Mouse (Mus musculus) liver, embryonic 16.5 days (tissue): ENCODE measurements around the gene Grwd1. TPM values are rescaled to one million over a fixed set of nuclear protein-coding genes. Genes with fewer than 3 reads are reported as not detected.

Experiments
- polyA plus RNA-seq: library from polyadenylated mRNA; unstranded; fragments of >200 nt; fragmentation: Nextera tagmentation; extraction: Ambion mirVana; gene quantifications from 2 replicates; pipeline ENCODE4 v1.2.1, GENCODE M21; 2015

Grwd1 gene
- polyA plus RNA-seq, 1 experiment from 2014 or later: 19.2 TPM

Other genes starting within 250 kb of the Grwd1 start
- not detected in 2 replicates for gene Fgf21, start 215.5 kb downstream of the Grwd1 start, polyA plus RNA-seq
- not detected in 2 replicates for gene Fut1, start 213.7 kb downstream of the Grwd1 start, polyA plus RNA-seq
- gene Izumo1, start 209.1 kb downstream of the Grwd1 start, polyA plus RNA-seq: 0.05 and 0.06 TPM in 2 replicates
- gene Rasip1, start 203.5 kb downstream of the Grwd1 start, polyA plus RNA-seq: 1.7 and 1.8 TPM in 2 replicates
- gene Mamstr, start 191.0 kb downstream of the Grwd1 start, polyA plus RNA-seq: 0.58 and 1.3 TPM in 2 replicates
- 0.02 and 0.08 TPM in 2 replicates for gene Fut2, start 164.6 kb downstream of the Grwd1 start, polyA plus RNA-seq
- gene Ntn5, start 146.9 kb downstream of the Grwd1 start, polyA plus RNA-seq: not detected in 2 replicates
- gene Sec1, start 136.5 kb downstream of the Grwd1 start, polyA plus RNA-seq: 0.05 TPM in 1 of 2 replicates, not detected in the other
- 0.23 and 0.37 TPM in 2 replicates for gene Car11, start 131.1 kb downstream of the Grwd1 start, polyA plus RNA-seq
- gene Dbp, start 125.9 kb downstream of the Grwd1 start, polyA plus RNA-seq: 0.27 and 0.32 TPM in 2 replicates
- gene Rpl18, start 115.5 kb downstream of the Grwd1 start, polyA plus RNA-seq: 460 and 502 TPM in 2 replicates
- 11.0 and 13.9 TPM in 2 replicates for gene Sphk2, start 112.9 kb downstream of the Grwd1 start, polyA plus RNA-seq
- 0.16 and 0.30 TPM in 2 replicates for gene Fam83e, start 109.7 kb downstream of the Grwd1 start, polyA plus RNA-seq
- not detected in 2 replicates for gene Spaca4, start 105.1 kb downstream of the Grwd1 start, polyA plus RNA-seq
- gene Lmtk3, start 47.2 kb downstream of the Grwd1 start, polyA plus RNA-seq: not detected in 2 replicates
- gene Sult2b1, start 46.3 kb downstream of the Grwd1 start, polyA plus RNA-seq: 0.08 and 0.22 TPM in 2 replicates
- gene Cyth2, start 16.4 kb downstream of the Grwd1 start, polyA plus RNA-seq: 26.0 and 26.5 TPM in 2 replicates
- 0.14 and 0.15 TPM in 2 replicates for gene Kcnj14, start 6.2 kb downstream of the Grwd1 start, polyA plus RNA-seq
- gene Kdelr1, start 41.8 kb upstream of the Grwd1 start, polyA plus RNA-seq: 27.9 and 35.3 TPM in 2 replicates
- gene Grin2d, start 47.4 kb upstream of the Grwd1 start, polyA plus RNA-seq: 0.04 and 0.05 TPM in 2 replicates
- 0.71 and 0.95 TPM in 2 replicates for gene Syngr4, start 65.8 kb upstream of the Grwd1 start, polyA plus RNA-seq
- 3.5 and 4.3 TPM in 2 replicates for gene Tmem143, start 66.0 kb upstream of the Grwd1 start, polyA plus RNA-seq
- 55.5 and 56.5 TPM in 2 replicates for gene Emp3, start 90.5 kb upstream of the Grwd1 start, polyA plus RNA-seq
- 0.94 and 1.2 TPM in 2 replicates for gene Ccdc114, start 93.1 kb upstream of the Grwd1 start, polyA plus RNA-seq
- 16.9 and 19.2 TPM in 2 replicates for gene Abcc6, start 199.4 kb upstream of the Grwd1 start, polyA plus RNA-seq
- 22.0 and 23.4 TPM in 2 replicates for gene Nomo1, start 202.8 kb upstream of the Grwd1 start, polyA plus RNA-seq